Mouse (Mus musculus) midbrain, embryonic 14.5 days (tissue): ENCODE results near the gene Chrdl2. TPM values are rescaled to one million over a fixed set of nuclear protein-coding genes. Genes with fewer than 3 reads are reported as not detected.
A peak's percentile ranks its signal among the peaks of the same experiment; 100 is the strongest.

Experiments used
- ATAC-seq: fragments of 200-750 bp; cut with Nextera tagmentation; 2 replicates; pipeline ENCODE4 v1.8.0; 2017; ENCODE audit warnings: moderate number of reproducible peaks, moderate library complexity; ENCODE audit not compliant: low FRiP score, low TSS enrichment
- DNase-seq: peaks from one replicate; pipeline ENCODE4 v3.0.0-alpha.2; 2015
- H3K27ac ChIP-seq: fragments of 300-500 bp; sonication (generic); replicated peaks from 2 replicates; pipeline ENCODE4 v1.5.1; 2014; ENCODE audit warnings: mild to moderate bottlenecking, low read depth, low read length, moderate library complexity
- H3K27me3 ChIP-seq: fragments of 300-500 bp; sonication (generic); 2 replicates; pipeline ENCODE4 v1.6.1; 2014; ENCODE audit warnings: low read length, control low read depth, mixed read lengths; ENCODE audit not compliant: control insufficient read depth, insufficient read depth
- H3K36me3 ChIP-seq: fragments of 300-500 bp; sonication (generic); 2 replicates; pipeline ENCODE4 v1.6.1; 2014; ENCODE audit warnings: low read length, control low read depth; ENCODE audit not compliant: control insufficient read depth, insufficient read depth
- H3K4me1 ChIP-seq: fragments of 300-500 bp; sonication (generic); 2 replicates; pipeline ENCODE4 v1.6.1; 2014; ENCODE audit warnings: mild to moderate bottlenecking, antibody characterized with exemption, low read length, control low read depth; ENCODE audit not compliant: control insufficient read depth, insufficient read depth
- H3K4me2 ChIP-seq: fragments of 300-500 bp; sonication (generic); 2 replicates; pipeline ENCODE4 v1.6.1; 2014; ENCODE audit warnings: mild to moderate bottlenecking, low read length, moderate library complexity
- H3K4me3 ChIP-seq: fragments of 300-500 bp; sonication (generic); replicated peaks from 2 replicates; pipeline ENCODE4 v1.5.1; 2014; ENCODE audit warnings: low read depth, low read length
- H3K9ac ChIP-seq: fragments of 300-500 bp; sonication (generic); replicated peaks from 2 replicates; pipeline ENCODE4 v1.6.1; 2014; ENCODE audit warnings: mild to moderate bottlenecking, low read length, moderate library complexity
- H3K9me3 ChIP-seq: fragments of 300-500 bp; sonication (generic); 2 replicates; pipeline ENCODE4 v1.6.1; 2016; ENCODE audit warnings: low read length, control low read depth, mixed read lengths; ENCODE audit not compliant: control insufficient read depth
- WGBS: fragments of 180-500 bp; shearing (Covaris S2); extraction: QIAGEN DNeasy Blood & Tissue Kit; methylation state at CpG from one replicate; pipeline ENCODE4 v1.1.7; 2014; 5-methylcytosine and 5-hydroxymethylcytosine counted together
- polyA plus RNA-seq: library from polyadenylated mRNA; unstranded; fragments of >200 nt; fragmentation: Nextera tagmentation; extraction: Ambion mirVana; gene quantifications from 2 replicates; pipeline ENCODE4 v1.2.1, GENCODE M21; 2014

Chrdl2 gene
- polyA plus RNA-seq, 1 experiment from 2014 or later: not detected

DNA sequence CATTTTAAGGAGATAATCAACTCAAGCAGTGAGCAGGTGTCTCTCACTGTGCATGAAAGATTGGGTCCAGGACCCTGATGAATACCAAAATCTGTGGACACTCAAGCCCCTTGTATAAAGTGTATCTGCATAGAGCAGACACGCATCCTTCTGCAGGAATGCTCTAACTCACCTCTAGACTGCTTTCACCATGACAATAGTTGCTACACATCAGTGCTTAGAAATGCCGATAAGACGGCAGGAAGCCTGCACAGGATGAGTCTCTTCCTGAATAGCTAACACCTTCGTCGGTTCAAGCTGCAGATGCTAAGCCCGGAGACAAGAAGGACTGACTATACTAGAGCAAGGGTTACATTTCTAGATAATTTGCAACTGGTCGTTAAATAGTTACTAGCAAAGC lies 10.8 kb upstream of the Chrdl2 start:
- DNase-seq: no peak
- Histone ChIP-seq H3K36me3 (no peaks in the 10 kb centered on the region), H3K9me3 (no peaks in the 10 kb centered on the region), H3K4me3 (no peak overlapping the region), H3K9ac (no peak overlapping the region), H3K4me1 (no peaks in the 10 kb centered on the region), H3K27me3 (no peaks in the 10 kb centered on the region), H3K27ac (no peak overlapping the region), H3K4me2 (no peak overlapping the region)
- 64% methylated on average over 7 of the region's 7 CpGs for WGBS
- no peak for ATAC-seq

DNA sequence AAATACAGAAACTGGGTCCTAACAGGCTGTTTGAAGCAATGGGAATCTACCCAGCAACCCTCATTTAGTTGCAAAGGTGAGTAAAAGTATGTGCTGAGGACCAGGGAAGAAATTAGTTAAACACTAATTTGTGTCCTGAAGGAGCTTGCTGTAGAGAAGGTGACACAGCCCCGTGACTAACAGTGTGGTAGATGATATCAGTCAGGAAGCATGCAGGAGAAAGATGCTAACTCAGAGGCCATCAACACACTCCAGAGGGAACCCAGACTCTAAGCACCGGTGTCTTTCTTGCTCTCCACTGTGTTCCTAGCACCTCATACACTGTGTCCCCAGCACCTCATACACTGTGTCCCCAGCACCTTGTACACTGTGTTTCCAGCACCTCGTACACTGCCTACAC lies 7.3 kb upstream of the Chrdl2 start:
- H3K4me1 ChIP-seq: no peaks in the 10 kb centered on the region
- H3K27ac ChIP-seq: no peak overlapping the region
- no peak overlapping the region for H3K4me3 ChIP-seq
- no peaks in the 10 kb centered on the region for H3K27me3 ChIP-seq
- H3K36me3 ChIP-seq: no peaks in the 10 kb centered on the region
- DNase-seq (no peak), ATAC-seq (no peak)
- no peaks in the 10 kb centered on the region for H3K9me3 ChIP-seq
- no peak overlapping the region for H3K9ac ChIP-seq
- H3K4me2 ChIP-seq: no peak overlapping the region
- WGBS: 85% methylated on average over 3 of the region's 3 CpGs

DNA sequence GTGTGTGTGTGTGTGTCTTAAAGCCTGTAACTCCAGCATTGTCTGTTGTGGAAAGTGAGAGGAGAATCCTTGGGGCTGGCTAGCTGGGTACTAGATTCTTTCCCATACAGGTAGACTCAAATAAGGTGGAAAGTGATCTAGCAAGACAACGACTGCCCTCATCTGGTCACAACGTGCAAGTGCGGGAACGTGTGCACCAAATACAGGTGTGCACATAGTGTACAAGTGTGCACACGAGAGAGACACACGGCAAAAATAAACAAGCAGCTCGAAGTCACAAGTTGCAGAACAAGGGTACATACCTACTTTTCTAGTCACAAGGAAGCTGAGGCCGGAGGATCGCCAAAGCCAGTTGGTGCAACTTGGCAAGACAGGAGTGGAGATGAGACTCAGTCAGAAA lies 2.2 kb upstream of the Chrdl2 start:
- no peak overlapping the region for H3K9ac ChIP-seq
- 59% methylated on average over 9 of the region's 9 CpGs for WGBS
- DNase-seq (peak; percentile 33), ATAC-seq (no peak)
- no peaks in the 10 kb centered on the region for H3K36me3 ChIP-seq
- H3K4me2 ChIP-seq: no peak overlapping the region
- H3K9me3 ChIP-seq: no peaks in the 10 kb centered on the region
- no peak overlapping the region for H3K4me3 ChIP-seq
- H3K4me1 ChIP-seq: peaks cover 7% of the 10 kb centered on the region; the same call in 1 of the 2 replicates
- peaks cover 42% of the 10 kb centered on the region for H3K27me3 ChIP-seq
- no peak overlapping the region for H3K27ac ChIP-seq

DNA sequence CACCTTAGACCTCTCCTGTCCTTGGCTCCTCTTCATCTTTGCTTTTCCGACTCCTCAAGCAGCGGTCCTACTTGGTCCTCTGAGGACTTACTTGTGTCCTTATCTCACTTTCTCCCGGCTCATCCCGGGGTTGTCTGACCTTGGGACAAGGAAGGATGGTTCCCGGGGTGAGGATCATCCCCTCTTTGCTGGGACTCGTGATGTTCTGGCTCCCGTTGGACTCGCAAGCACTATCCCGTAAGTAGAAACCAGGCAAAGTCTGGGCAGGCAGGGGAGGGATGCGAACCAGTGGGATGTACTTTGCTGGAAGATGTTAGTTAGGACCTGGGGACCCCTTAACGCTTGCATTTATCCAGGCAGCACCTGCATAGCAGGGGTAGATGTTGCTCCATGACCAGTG lies 439 bp downstream of the Chrdl2 start:
- WGBS: 3% methylated on average over 11 of the region's 11 CpGs
- Histone ChIP-seq H3K9ac (no peak overlapping the region), H3K4me2 (peak overlapping the region; percentile 86), H3K4me3 (peak overlapping the region; percentile 45; the same call in 1 of the 2 replicates), H3K36me3 (no peaks in the 10 kb centered on the region), H3K4me1 (peaks cover 7% of the 10 kb centered on the region; the same call in 1 of the 2 replicates), H3K27me3 (peaks cover 44% of the 10 kb centered on the region), H3K9me3 (no peaks in the 10 kb centered on the region), H3K27ac (no peak overlapping the region)
- ATAC-seq (no peak), DNase-seq (peak; percentile 15)

DNA sequence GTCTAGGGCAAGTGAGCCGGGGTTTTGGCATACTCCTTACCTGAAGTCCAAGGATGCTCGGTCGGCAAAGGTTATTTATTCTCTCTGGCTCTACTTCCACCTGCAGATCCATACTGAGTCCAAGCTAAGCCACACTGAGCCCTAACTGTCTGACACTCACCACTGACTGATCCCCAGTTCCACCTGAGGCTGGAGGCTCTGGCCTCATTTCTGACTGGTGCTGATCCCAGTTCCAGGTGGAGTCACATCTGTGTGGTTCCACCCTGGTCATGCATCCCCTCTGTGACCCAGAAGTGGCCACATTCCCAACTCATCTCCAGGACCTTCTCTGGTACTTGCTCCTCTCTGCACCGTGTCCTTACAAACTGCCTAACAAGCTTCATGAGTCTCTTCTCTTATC lies 2.8 kb downstream of the Chrdl2 start:
- Histone ChIP-seq H3K27ac (no peak overlapping the region), H3K27me3 (peaks cover 44% of the 10 kb centered on the region), H3K36me3 (no peaks in the 10 kb centered on the region), H3K4me3 (no peak overlapping the region), H3K4me1 (peaks cover 7% of the 10 kb centered on the region; the same call in 1 of the 2 replicates), H3K9me3 (no peaks in the 10 kb centered on the region), H3K4me2 (no peak overlapping the region), H3K9ac (no peak overlapping the region)
- 85% methylated on average over 4 of the region's 4 CpGs for WGBS
- ATAC-seq (no peak), DNase-seq (no peak)

DNA sequence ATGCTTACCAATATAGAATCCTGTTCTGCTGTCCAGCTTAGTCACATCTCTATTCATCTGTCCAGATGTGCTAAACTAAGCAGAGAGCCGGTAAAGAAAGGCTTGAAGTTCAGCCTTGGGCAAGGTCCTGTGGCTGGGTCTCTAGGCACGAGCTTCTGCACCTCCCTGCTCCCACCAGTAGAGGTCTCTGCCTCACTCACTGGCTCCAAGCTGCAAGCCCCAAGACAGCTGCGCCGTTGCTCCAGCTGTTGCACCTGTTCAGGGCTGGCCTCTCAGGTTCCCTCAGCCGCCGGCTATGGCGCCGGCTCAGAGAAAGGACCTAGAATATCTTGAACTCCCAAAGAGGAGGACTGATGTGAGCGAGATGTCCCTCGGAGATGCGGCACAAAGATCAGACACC lies 3.7 kb downstream of the Chrdl2 start:
- Histone ChIP-seq H3K27ac (no peak overlapping the region), H3K36me3 (no peaks in the 10 kb centered on the region), H3K4me3 (no peak overlapping the region), H3K9me3 (no peaks in the 10 kb centered on the region), H3K4me1 (peaks cover 7% of the 10 kb centered on the region; the same call in 1 of the 2 replicates), H3K9ac (no peak overlapping the region), H3K27me3 (peaks cover 41% of the 10 kb centered on the region), H3K4me2 (no peak overlapping the region)
- ATAC-seq (no peak), DNase-seq (peak; percentile 81)
- 15% methylated on average over 11 of the region's 11 CpGs for WGBS

DNA sequence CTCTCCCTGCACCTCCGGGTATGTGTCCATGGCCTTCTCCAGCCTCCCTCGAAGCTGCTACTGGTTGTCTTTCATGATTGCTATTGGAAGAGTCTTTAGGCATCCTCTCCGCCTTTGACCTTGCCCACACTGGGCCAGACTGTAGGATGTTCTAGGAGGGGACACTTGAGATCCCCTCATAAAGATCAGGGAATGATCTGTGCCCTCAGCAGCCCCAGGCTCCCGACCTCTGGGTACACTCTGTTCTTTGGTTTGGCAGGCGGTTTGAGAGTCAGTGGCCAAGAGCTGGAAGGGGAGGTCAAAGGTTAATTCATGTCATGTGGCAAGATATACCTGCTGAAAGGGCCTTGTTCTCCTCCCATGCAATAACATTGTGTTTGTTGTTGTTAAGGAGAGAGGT lies 4.7 kb downstream of the Chrdl2 start:
- no peak for DNase-seq
- H3K36me3 ChIP-seq: no peaks in the 10 kb centered on the region
- H3K4me3 ChIP-seq: no peak overlapping the region
- peaks cover under 1% of the 10 kb centered on the region; the same call in 1 of the 2 replicates for H3K4me1 ChIP-seq
- H3K27me3 ChIP-seq: peaks cover 30% of the 10 kb centered on the region
- ATAC-seq: no peak
- H3K9me3 ChIP-seq: no peaks in the 10 kb centered on the region
- no peak overlapping the region for H3K9ac ChIP-seq
- H3K4me2 ChIP-seq: no peak overlapping the region
- no peak overlapping the region for H3K27ac ChIP-seq
- whole genome bisulfite sequencing: 67% methylated on average over 5 of the region's 5 CpGs

DNA sequence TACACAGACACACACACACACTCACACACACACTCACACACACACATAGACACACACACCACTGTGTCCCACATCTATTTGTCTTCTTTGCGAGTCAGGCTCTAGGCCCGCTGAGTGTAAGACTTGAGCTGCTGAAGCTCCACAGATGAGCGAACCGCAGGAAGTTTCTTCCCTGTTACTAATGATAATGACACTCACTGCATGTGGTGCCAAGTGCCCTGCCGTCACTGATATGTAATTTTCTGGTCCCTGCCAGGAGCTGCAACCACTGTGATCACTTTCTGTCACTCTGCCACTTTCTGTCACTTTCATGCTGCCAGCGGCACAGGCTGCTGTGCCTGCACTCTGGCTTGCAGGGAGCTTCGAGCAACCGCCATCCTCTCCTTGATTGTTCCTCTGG lies 6.1 kb downstream of the Chrdl2 start:
- peaks cover 18% of the 10 kb centered on the region for H3K27me3 ChIP-seq
- no peak overlapping the region for H3K4me2 ChIP-seq
- H3K36me3 ChIP-seq: no peaks in the 10 kb centered on the region
- ATAC-seq: no peak
- no peak overlapping the region for H3K4me3 ChIP-seq
- H3K9me3 ChIP-seq: no peaks in the 10 kb centered on the region
- WGBS: 64% methylated on average over 8 of the region's 8 CpGs
- peak; percentile 24 for DNase-seq
- H3K27ac ChIP-seq: no peak overlapping the region
- H3K4me1 ChIP-seq: no peaks in the 10 kb centered on the region
- H3K9ac ChIP-seq: no peak overlapping the region

DNA sequence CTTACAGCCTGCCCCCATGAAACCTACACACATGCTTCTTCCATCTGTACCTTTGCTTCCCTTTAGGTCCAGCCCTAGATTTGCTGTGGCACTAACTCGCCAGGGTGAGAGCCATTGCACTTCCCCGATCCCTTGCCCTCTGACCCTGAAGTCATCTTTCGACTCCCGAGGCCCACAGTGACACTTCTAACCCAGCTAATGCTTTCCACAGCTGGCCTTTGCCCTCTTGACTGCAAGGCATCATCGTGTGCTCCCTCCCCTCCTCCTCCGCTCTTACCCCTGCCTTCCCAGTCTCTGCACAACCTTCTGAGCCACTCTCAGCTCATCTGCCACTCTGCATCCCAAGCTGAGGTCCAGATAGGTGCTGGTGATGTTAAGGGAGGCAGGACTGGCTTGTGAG lies 6.5 kb downstream of the Chrdl2 start:
- Histone ChIP-seq H3K4me2 (no peak overlapping the region), H3K4me1 (no peaks in the 10 kb centered on the region), H3K4me3 (no peak overlapping the region), H3K36me3 (no peaks in the 10 kb centered on the region), H3K27me3 (peaks cover 14% of the 10 kb centered on the region), H3K27ac (no peak overlapping the region), H3K9me3 (no peaks in the 10 kb centered on the region), H3K9ac (no peak overlapping the region)
- no peak for ATAC-seq
- WGBS: 57% methylated on average over 6 of the region's 6 CpGs
- no peak for DNase-seq
